Mouse (Mus musculus): ENCODE results near the gene Ezh1. TPM values are rescaled to one million over a fixed set of nuclear protein-coding genes. Genes with fewer than 3 reads are reported as not detected.

Gene Ezh1
- polyA plus RNA-seq, 1 experiment from 2014 or later = 16.9 TPM

- peak; percentile 82 for ATAC-seq (ENCODE audit: insufficient number of reproducible peaks, insufficient read depth, low FRiP score, low TSS enrichment, low read depth)
Measured at GRCm38 (mm10) chr11:101259948-101260825, 33.9 kb upstream of the Ezh1 start, which contains the start of gene Wnk4. Wnk4 (plus strand) TSS chr11:101260567.

DNA sequence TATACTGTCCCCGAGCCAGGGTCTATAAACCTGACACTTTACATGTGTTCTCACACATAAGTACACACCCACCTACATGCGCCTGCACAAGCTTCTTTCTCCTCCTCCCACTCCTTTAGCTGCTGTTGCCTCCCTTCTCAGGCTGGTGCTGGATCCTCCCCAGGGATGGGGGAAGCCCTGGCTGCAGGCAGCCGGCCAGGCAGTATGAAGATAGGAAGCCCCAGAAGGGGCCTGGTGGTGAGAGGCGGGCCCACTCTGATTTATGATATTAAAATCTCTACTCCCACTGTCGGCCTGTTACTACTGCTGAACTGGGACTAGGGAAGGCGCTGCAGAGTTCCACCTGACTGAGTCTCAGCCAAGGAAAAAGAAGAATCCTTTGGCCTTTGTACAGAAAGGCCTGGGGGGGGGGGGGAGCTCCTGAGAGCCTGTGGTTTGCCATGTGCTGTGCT lies 33.0 kb upstream of the Ezh1 start:
- Histone ChIP-seq H3K27me3 (peaks cover 34% of the 10 kb centered on the region), H3K27ac (peak overlapping the region; percentile 80), H3K9me3 (no peaks in the 10 kb centered on the region), H3K4me2 (peak overlapping the region; percentile 98), H3K4me3 (peak overlapping the region; percentile 63), H3K4me1 (peaks cover 57% of the 10 kb centered on the region), H3K36me3 (peaks cover 22% of the 10 kb centered on the region), H3K9ac (peak overlapping the region; percentile 83; the same call in 1 of the 2 replicates)
- no peak for ATAC-seq (ENCODE audit: insufficient number of reproducible peaks, insufficient read depth, low FRiP score, low TSS enrichment, low read depth)
- WGBS = 34% methylated on average over 6 of the region's 6 CpGs

More at GRCm38 (mm10) chr11:101259948-101260825, 33.9 kb upstream of the Ezh1 start, which contains the start of gene Wnk4:
- H3K9me3 ChIP-seq = no peaks in the 10 kb centered on the region
- peaks cover 59% of the 10 kb centered on the region for H3K4me1 ChIP-seq
- peaks cover 22% of the 10 kb centered on the region for H3K36me3 ChIP-seq
- H3K9ac ChIP-seq = peak within 1 kb of the TSS; percentile 83
- under 1% methylated on average over 41 of the region's 43 CpGs for WGBS
- H3K4me3 ChIP-seq = peak within 1 kb of the TSS; percentile 63
- H3K27me3 ChIP-seq = peaks cover 42% of the 10 kb centered on the region
- H3K27ac ChIP-seq = peak within 1 kb of the TSS; percentile 80
- peak within 1 kb of the TSS; percentile 98 for H3K4me2 ChIP-seq

- H3K4me1 ChIP-seq = peaks cover 44% of the 10 kb centered on the region
- no peak overlapping the region for H3K4me2 ChIP-seq
- H3K9ac ChIP-seq = no peak overlapping the region
- H3K27ac ChIP-seq = no peak overlapping the region
- WGBS = 87% methylated on average over 13 of the region's 13 CpGs
- H3K9me3 ChIP-seq = no peaks in the 10 kb centered on the region
- H3K36me3 ChIP-seq = peaks cover 22% of the 10 kb centered on the region
- no peak for ATAC-seq (ENCODE audit: insufficient number of reproducible peaks, insufficient read depth, low FRiP score, low TSS enrichment, low read depth)
- peaks cover 4% of the 10 kb centered on the region; the same call in 1 of the 2 replicates for H3K27me3 ChIP-seq
- no peak overlapping the region for H3K4me3 ChIP-seq
Measured at GRCm38 (mm10) chr11:101255826-101256775, 29.8 kb upstream of the Ezh1 start.

DNA sequence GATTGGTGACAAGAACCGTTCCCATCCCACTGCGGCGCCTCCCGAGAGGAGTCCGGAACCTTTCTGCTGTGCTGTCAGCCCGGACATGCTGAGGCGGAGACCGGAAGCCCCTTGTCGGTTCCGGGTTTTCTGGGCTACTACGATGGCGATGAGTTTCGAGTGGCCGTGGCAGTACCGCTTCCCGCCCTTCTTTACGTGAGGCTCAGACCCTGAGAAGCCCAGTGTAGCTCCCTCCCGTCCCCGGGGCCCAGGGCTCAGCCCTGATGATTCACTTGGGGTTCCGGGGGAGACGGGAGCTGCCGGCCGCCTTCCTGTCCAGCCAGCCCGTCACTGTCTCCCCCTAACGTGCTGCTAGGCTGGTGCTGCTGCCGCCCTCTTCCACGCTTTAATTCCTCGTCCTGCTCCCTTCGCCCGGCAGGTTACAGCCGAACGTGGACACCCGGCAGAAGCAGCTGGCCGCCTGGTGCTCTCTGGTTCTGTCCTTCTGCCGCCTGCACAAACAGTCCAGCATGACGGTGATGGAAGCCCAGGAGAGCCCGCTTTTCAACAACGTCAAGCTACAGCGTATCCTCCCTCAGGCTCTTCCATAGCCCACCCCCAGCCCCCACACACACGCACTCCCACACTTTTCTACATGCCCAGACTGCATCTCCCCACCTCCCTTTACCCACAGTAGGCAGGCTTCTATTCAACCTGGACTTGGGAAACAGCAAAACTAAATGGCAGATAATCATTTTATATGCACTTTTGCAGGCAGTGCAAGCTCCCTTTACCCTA lies 27.5 kb upstream of the Ezh1 start, which contains the start of gene Vps25:
Vps25 (plus strand) TSS at position 95 of the 777 bp plus-strand sequence.
- Histone ChIP-seq H3K4me3 (peak within 1 kb of the TSS; percentile 76), H3K27me3 (no peaks in the 10 kb centered on the region), H3K27ac (peak within 1 kb of the TSS; percentile 89), H3K4me2 (peak within 1 kb of the TSS; percentile 94), H3K36me3 (peaks cover 19% of the 10 kb centered on the region), H3K4me1 (peaks cover 23% of the 10 kb centered on the region), H3K9me3 (no peaks in the 10 kb centered on the region), H3K9ac (peak within 1 kb of the TSS; percentile 93)
- peak; percentile 78 for ATAC-seq (ENCODE audit: insufficient number of reproducible peaks, insufficient read depth, low FRiP score, low TSS enrichment, low read depth)
- under 1% methylated on average over 40 of the region's 40 CpGs for WGBS

DNA sequence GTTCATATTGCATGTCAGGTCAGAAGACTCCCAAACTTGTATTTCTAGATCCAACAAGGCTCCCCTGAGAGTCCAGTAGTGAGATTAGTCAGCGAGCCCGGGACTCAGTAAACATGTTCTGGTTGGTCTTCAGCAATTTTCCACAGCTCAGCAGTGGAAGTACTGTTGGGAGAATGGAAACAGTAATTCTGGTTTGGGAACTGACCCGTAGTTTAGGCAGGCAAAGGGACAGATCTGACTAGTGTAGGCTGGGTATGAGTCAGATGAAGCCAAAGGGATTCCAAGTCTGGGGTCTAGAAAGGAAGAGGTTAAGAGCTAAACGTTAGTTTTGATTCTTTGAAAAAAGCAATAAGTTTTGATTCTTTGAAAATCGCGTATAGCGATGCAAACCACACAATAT lies 26.7 kb upstream of the Ezh1 start:
- WGBS = 7% methylated on average over 7 of the region's 7 CpGs
- H3K4me3 ChIP-seq = peak overlapping the region; percentile 76
- no peak for ATAC-seq (ENCODE audit: insufficient number of reproducible peaks, insufficient read depth, low FRiP score, low TSS enrichment, low read depth)
- peaks cover 20% of the 10 kb centered on the region for H3K4me1 ChIP-seq
- H3K27me3 ChIP-seq = peaks cover 3% of the 10 kb centered on the region; the same call in 1 of the 2 replicates
- peak overlapping the region; percentile 89 for H3K27ac ChIP-seq
- H3K9ac ChIP-seq = peak overlapping the region; percentile 93
- H3K36me3 ChIP-seq = peaks cover 11% of the 10 kb centered on the region
- H3K9me3 ChIP-seq = no peaks in the 10 kb centered on the region
- peak overlapping the region; percentile 94 for H3K4me2 ChIP-seq

- H3K4me1 ChIP-seq = peaks cover 32% of the 10 kb centered on the region
- 84% methylated on average over 2 of the region's 2 CpGs for WGBS
- no peak overlapping the region for H3K4me3 ChIP-seq
Measured at GRCm38 (mm10) chr11:101251031-101251430, 24.8 kb upstream of the Ezh1 start.

GRCm38 (mm10) chr11:101248258-101248994 lies 22.2 kb upstream of the Ezh1 start:
- Histone ChIP-seq H3K36me3 (no peaks in the 10 kb centered on the region), H3K4me1 (peaks cover 39% of the 10 kb centered on the region), H3K9ac (no peak overlapping the region), H3K4me3 (no peak overlapping the region), H3K4me2 (peak overlapping the region; percentile 97), H3K27me3 (peaks cover 23% of the 10 kb centered on the region), H3K27ac (no peak overlapping the region), H3K9me3 (no peaks in the 10 kb centered on the region)
- ATAC-seq (ENCODE audit: insufficient number of reproducible peaks, insufficient read depth, low FRiP score, low TSS enrichment, low read depth) = no peak
- 31% methylated on average over 14 of the region's 14 CpGs for WGBS

More at GRCm38 (mm10) chr11:101251031-101251430, 24.8 kb upstream of the Ezh1 start:
- Histone ChIP-seq H3K9ac (no peak overlapping the region), H3K27me3 (peaks cover 19% of the 10 kb centered on the region), H3K27ac (no peak overlapping the region), H3K4me2 (no peak overlapping the region), H3K9me3 (no peaks in the 10 kb centered on the region), H3K36me3 (peaks cover 3% of the 10 kb centered on the region)
- no peak for ATAC-seq (ENCODE audit: insufficient number of reproducible peaks, insufficient read depth, low FRiP score, low TSS enrichment, low read depth)

GRCm38 (mm10) chr11:101247521-101248030 lies 21.3 kb upstream of the Ezh1 start:
- Histone ChIP-seq H3K27me3 (peaks cover 23% of the 10 kb centered on the region), H3K4me2 (peak overlapping the region; percentile 97), H3K4me3 (peak overlapping the region; percentile 66), H3K4me1 (peaks cover 34% of the 10 kb centered on the region), H3K9ac (0 out of 2 replicates have a peak overlapping the region, but pooled peaks have one; percentile 85), H3K36me3 (no peaks in the 10 kb centered on the region), H3K9me3 (no peaks in the 10 kb centered on the region), H3K27ac (no peak overlapping the region)
- ATAC-seq (ENCODE audit: insufficient number of reproducible peaks, insufficient read depth, low FRiP score, low TSS enrichment, low read depth) = no peak
- WGBS = 76% methylated on average over 6 of the region's 6 CpGs

DNA sequence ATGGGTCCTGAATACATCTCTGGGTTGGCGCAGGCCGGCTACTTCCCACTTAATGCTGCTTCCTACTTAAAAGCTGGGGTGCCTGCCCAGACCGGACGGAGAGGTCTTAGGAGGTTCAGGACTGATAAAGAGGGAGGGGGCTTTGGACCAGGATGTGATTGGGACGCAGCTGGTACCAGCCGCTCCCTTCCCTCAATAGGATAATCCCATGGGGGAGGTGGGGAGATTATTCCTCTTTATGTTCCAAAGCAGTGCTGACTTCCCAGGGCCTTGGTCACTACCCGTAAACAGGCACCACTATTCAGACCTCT lies 20.4 kb upstream of the Ezh1 start:
- H3K4me2 ChIP-seq = peak overlapping the region; percentile 97
- no peaks in the 10 kb centered on the region for H3K36me3 ChIP-seq
- ATAC-seq (ENCODE audit: insufficient number of reproducible peaks, insufficient read depth, low FRiP score, low TSS enrichment, low read depth) = no peak
- peaks cover 31% of the 10 kb centered on the region for H3K4me1 ChIP-seq
- peak overlapping the region; percentile 66 for H3K4me3 ChIP-seq
- H3K27ac ChIP-seq = peak overlapping the region; percentile 66; the same call in 1 of the 2 replicates
- H3K27me3 ChIP-seq = peaks cover 23% of the 10 kb centered on the region
- H3K9me3 ChIP-seq = no peaks in the 10 kb centered on the region
- peak overlapping the region; percentile 85 for H3K9ac ChIP-seq
- 8% methylated on average over 7 of the region's 7 CpGs for WGBS
